Mouse (Mus musculus) forebrain, embryonic 16.5 days (tissue): Measurements from ENCODE around the gene Morf4l1. TPM values are rescaled to one million over a fixed set of nuclear protein-coding genes. Genes with fewer than 3 reads are reported as not detected.
"Not testable (repeated sequence)": the region's sequence is repeated elsewhere in the genome, so short reads cannot be mapped to it uniquely, and the experiment has no call there.

ENCODE experiments used
- ATAC-seq: fragments of 200-750 bp; cut with Nextera tagmentation; 2 replicates; pipeline ENCODE4 v1.8.0; 2017; ENCODE audit warnings: mild to moderate bottlenecking, moderate library complexity
- H3K27ac ChIP-seq: fragments of 300-500 bp; sonication (generic); 2 replicates; pipeline ENCODE4 v1.5.1; 2014; ENCODE audit warnings: low read length, control low read depth
- H3K27me3 ChIP-seq: fragments of 300-500 bp; sonication (generic); replicated peaks from 2 replicates; pipeline ENCODE4 v1.6.1; 2014; ENCODE audit warnings: low read length; ENCODE audit not compliant: control insufficient read depth, insufficient read depth
- H3K36me3 ChIP-seq: fragments of 300-500 bp; sonication (generic); 2 replicates; pipeline ENCODE4 v1.6.1; 2014; ENCODE audit not compliant: control insufficient read depth, insufficient read depth
- H3K4me1 ChIP-seq: fragments of 300-500 bp; sonication (generic); replicated peaks from 2 replicates; pipeline ENCODE4 v1.6.1; 2014; ENCODE audit warnings: low read length; ENCODE audit not compliant: control insufficient read depth, insufficient read depth
- H3K4me2 ChIP-seq: fragments of 300-500 bp; sonication (generic); 2 replicates; pipeline ENCODE4 v1.6.1; 2014; ENCODE audit warnings: mild to moderate bottlenecking, low read length, control low read depth
- H3K4me3 ChIP-seq: fragments of 300-500 bp; sonication (generic); replicated peaks from 2 replicates; pipeline ENCODE4 v1.5.1; 2014; ENCODE audit warnings: mild to moderate bottlenecking, low read length, control low read depth
- H3K9ac ChIP-seq: fragments of 300-500 bp; sonication (generic); replicated peaks from 2 replicates; pipeline ENCODE4 v1.6.1; 2014; ENCODE audit warnings: low read depth, low read length, control low read depth
- H3K9me3 ChIP-seq: fragments of 300-500 bp; sonication (generic); 2 replicates; pipeline ENCODE4 v1.6.1; 2016; ENCODE audit warnings: low read length; ENCODE audit not compliant: control insufficient read depth
- WGBS: fragments of 180-500 bp; shearing (Covaris S2); extraction: QIAGEN DNeasy Blood & Tissue Kit; methylation state at CpG from one replicate; pipeline ENCODE4 v1.1.7; 2014; 5-methylcytosine and 5-hydroxymethylcytosine counted together
- polyA plus RNA-seq: library from polyadenylated mRNA; unstranded; fragments of >200 nt; fragmentation: Nextera tagmentation; extraction: Ambion mirVana; gene quantifications from 2 replicates; pipeline ENCODE4 v1.2.1, GENCODE M21; 2015

Gene Morf4l1
- polyA plus RNA-seq, 1 experiment from 2014 or later: 524 TPM

DNA sequence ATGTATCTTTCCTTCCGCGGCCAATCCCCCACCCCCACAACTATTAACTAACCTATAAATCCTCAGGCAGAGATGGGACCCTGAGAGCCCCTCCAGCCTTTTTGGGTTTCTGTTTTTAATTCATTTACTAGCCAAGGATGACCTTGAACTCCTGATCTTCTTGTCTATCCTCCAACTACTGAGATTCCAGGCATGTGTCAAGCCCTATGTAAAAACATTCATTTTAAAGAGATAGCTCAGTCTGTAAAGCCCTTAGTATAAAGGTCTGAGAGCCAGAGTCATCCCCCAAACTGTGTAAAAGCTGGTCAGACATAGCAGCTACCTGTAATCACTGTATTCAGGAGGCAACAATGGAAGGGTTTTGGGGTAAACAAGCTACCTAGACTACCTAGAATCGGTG is 58.7 kb downstream of the Morf4l1 start:
- H3K27me3 ChIP-seq: no peaks in the 10 kb centered on the region
- H3K36me3 ChIP-seq: no peaks in the 10 kb centered on the region
- no peak for ATAC-seq
- no peak overlapping the region for H3K4me2 ChIP-seq
- peaks cover 8% of the 10 kb centered on the region for H3K4me1 ChIP-seq
- H3K9me3 ChIP-seq: no peaks in the 10 kb centered on the region
- 86% methylated on average over 3 of the region's 3 CpGs for WGBS
- no peak overlapping the region for H3K4me3 ChIP-seq
- no peak overlapping the region for H3K9ac ChIP-seq
- H3K27ac ChIP-seq: no peak overlapping the region

GRCm38 (mm10) chr9:90055409-90055808 is 59.2 kb downstream of the Morf4l1 start:
- no peak for ATAC-seq
- 50% methylated on average over 5 of the region's 5 CpGs for WGBS
- no peak overlapping the region for H3K27ac ChIP-seq
- H3K4me3 ChIP-seq: no peak overlapping the region
- H3K9me3 ChIP-seq: no peaks in the 10 kb centered on the region
- no peaks in the 10 kb centered on the region for H3K27me3 ChIP-seq
- H3K4me1 ChIP-seq: peaks cover 8% of the 10 kb centered on the region
- no peaks in the 10 kb centered on the region for H3K36me3 ChIP-seq
- H3K4me2 ChIP-seq: no peak overlapping the region
- no peak overlapping the region for H3K9ac ChIP-seq

- Histone ChIP-seq H3K4me3 (peak overlapping the region; percentile 28), H3K9ac (peak overlapping the region; percentile 27; the same call in 1 of the 2 replicates), H3K4me1 (peaks cover 8% of the 10 kb centered on the region), H3K27me3 (no peaks in the 10 kb centered on the region), H3K36me3 (no peaks in the 10 kb centered on the region), H3K4me2 (peak overlapping the region; percentile 41), H3K27ac (no peak overlapping the region), H3K9me3 (no peaks in the 10 kb centered on the region)
- peak; percentile 78 for ATAC-seq
- 1% methylated on average over 37 of the region's 37 CpGs for WGBS
These were observed 60.0 kb downstream of the Morf4l1 start for GRCm38 (mm10) chr9:90054371-90055145.

GRCm38 (mm10) chr9:90053852-90054251 is 60.7 kb downstream of the Morf4l1 start, which contains the start of gene Ctsh:
Gene Ctsh, plus strand, starts transcription at chr9:90054152.
- WGBS: 92% methylated on average over 2 of the region's 2 CpGs
- no peak for ATAC-seq
- no peaks in the 10 kb centered on the region for H3K36me3 ChIP-seq

DNA sequence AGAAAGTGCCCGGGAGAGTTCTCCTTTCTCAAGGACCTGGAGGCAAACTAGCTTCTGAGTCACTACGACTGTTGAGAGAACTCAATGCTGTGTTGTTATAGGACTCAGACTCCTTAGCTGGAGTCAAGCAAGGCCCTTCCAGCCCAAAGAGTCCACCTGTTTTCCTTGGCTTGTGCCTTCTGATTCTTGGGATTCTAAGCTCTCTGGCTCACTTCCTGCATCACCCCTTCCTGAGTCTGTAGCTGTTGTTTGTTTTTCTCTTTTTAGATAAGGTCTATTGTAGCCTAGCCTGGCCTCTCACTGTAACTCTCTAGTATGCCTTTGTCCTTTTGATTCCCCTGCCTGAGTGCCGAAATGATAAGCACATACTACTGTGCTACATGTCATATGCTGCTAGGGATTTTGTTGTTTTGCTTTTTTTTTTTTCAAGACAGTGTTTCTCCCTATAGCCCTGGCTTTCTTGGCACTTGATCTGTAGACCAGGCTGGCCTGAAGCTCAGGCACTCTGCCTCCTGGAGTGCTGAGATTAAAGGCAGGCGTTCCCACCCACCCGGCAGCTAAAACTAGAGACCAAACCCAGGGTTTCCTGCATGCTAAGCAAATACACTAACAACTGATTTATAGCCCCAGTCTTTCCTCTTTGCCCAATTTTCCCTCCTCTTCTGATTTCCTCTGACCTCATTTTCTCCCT is 66.5 kb downstream of the Morf4l1 start:
- Histone ChIP-seq H3K4me1 (no peaks in the 10 kb centered on the region), H3K27me3 (no peaks in the 10 kb centered on the region), H3K36me3 (no peaks in the 10 kb centered on the region), H3K4me2 (no peak overlapping the region), H3K27ac (no peak overlapping the region), H3K9ac (no peak overlapping the region), H3K9me3 (no peaks in the 10 kb centered on the region), H3K4me3 (no peak overlapping the region)
- ATAC-seq: no peak
- 72% methylated on average over 5 of the region's 5 CpGs for WGBS

More at GRCm38 (mm10) chr9:90053852-90054251, 60.7 kb downstream of the Morf4l1 start, which contains the start of gene Ctsh:
- H3K9ac ChIP-seq: peak within 1 kb of the TSS; percentile 27; the same call in 1 of the 2 replicates
- peaks cover 8% of the 10 kb centered on the region for H3K4me1 ChIP-seq
- H3K27me3 ChIP-seq: no peaks in the 10 kb centered on the region
- peak within 1 kb of the TSS; percentile 28 for H3K4me3 ChIP-seq
- no peaks in the 10 kb centered on the region for H3K9me3 ChIP-seq
- peak within 1 kb of the TSS; percentile 41 for H3K4me2 ChIP-seq
- no peak within 1 kb of the TSS for H3K27ac ChIP-seq

GRCm38 (mm10) chr9:90045191-90045590 is 69.4 kb downstream of the Morf4l1 start:
- no peaks in the 10 kb centered on the region for H3K27me3 ChIP-seq
- no peaks in the 10 kb centered on the region for H3K9me3 ChIP-seq
- ATAC-seq: no peak
- no peak overlapping the region for H3K4me3 ChIP-seq
- WGBS: 89% methylated on average over 7 of the region's 7 CpGs
- H3K4me2 ChIP-seq: no peak overlapping the region
- H3K27ac ChIP-seq: no peak overlapping the region
- no peak overlapping the region for H3K9ac ChIP-seq
- H3K4me1 ChIP-seq: no peaks in the 10 kb centered on the region
- no peaks in the 10 kb centered on the region for H3K36me3 ChIP-seq

DNA sequence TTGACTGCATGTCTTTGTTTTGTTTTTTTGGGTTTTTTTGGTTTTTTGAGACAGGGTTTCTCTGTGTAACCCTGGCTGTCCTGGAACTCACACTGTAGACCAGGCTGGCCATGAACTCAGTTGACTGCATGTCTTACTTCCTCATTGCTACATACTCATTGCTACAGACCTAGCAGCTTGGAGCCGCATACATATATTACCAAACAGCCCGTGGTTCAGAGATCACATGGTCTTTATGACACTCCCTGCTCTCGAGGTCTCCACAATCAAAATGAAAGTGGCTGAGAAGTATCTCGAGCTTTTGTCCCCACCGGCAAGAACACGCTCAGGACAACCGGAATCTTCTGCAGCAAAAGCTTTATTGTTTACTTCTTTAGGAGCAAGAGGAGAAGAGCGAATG is 71.7 kb downstream of the Morf4l1 start:
- H3K27me3 ChIP-seq, H3K4me1 ChIP-seq, H3K4me2 ChIP-seq, ATAC-seq, H3K9me3 ChIP-seq, H3K36me3 ChIP-seq, H3K9ac ChIP-seq, H3K27ac ChIP-seq, H3K4me3 ChIP-seq: not testable (repeated sequence)
- 92% methylated on average over 8 of the region's 8 CpGs for WGBS

Other genes starting within 250 kb of the Morf4l1 start
- 7.0 and 11.2 TPM in 2 replicates for gene Rasgrf1, start 204.9 kb downstream of the Morf4l1 start, polyA plus RNA-seq
- 18.9 and 28.1 TPM in 2 replicates for gene Ctsh, start 60.6 kb downstream of the Morf4l1 start, polyA plus RNA-seq
- 14.0 and 14.1 TPM in 2 replicates for gene Adamts7, start 48.3 kb upstream of the Morf4l1 start, polyA plus RNA-seq
- 5.3 and 7.1 TPM in 2 replicates for gene Tbc1d2b, start 156.0 kb upstream of the Morf4l1 start, polyA plus RNA-seq